Mouse (Mus musculus): ENCODE data around the gene Cadm2. TPM values are rescaled to one million over a fixed set of nuclear protein-coding genes. Genes with fewer than 3 reads are reported as not detected.

Gene Cadm2
- polyA plus RNA-seq, 1 experiment = not detected

DNA sequence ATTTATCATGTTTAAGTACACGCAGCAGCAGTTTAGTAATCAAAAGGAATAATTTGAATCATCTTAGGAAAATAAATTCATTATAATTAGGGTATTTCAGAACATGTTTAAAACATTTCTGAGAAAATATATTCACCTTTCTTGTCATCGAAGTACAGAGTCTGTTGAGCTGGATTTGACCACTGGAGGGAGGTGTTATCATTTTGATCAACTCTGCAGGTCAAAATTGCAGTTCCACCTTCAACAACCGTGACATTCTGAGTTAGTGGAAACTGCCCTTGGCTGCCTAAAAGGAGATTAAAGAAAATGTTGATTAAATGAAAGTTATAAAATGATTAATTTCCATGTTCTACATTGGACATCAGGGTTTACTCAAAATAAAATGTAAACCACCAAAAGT, 738.1 kb downstream of the Cadm2 start:
- Histone ChIP-seq H3K79me3 (ENCODE audit: low read depth) (no peaks in the 10 kb centered on the region), H3K36me3 (ENCODE audit: control insufficient read depth, insufficient read depth) (no peaks in the 10 kb centered on the region), H3K27me3 (ENCODE audit: control insufficient read depth, insufficient read depth, insufficient read length) (no peaks in the 10 kb centered on the region), H3K4me3 (ENCODE audit: insufficient read depth, poor library complexity, severe bottlenecking) (no peak overlapping the region), H3K79me2 (ENCODE audit: control insufficient read depth, insufficient read depth) (no peaks in the 10 kb centered on the region), H3ac (ENCODE audit: control insufficient read depth, insufficient read length, low read depth) (no peak overlapping the region)
- no peak for TF ChIP-seq FOSL1 (IDR thresholded peaks at IDR 0.05; ENCODE audit: insufficient read depth, low read length, poor library complexity, severe bottlenecking)

DNA sequence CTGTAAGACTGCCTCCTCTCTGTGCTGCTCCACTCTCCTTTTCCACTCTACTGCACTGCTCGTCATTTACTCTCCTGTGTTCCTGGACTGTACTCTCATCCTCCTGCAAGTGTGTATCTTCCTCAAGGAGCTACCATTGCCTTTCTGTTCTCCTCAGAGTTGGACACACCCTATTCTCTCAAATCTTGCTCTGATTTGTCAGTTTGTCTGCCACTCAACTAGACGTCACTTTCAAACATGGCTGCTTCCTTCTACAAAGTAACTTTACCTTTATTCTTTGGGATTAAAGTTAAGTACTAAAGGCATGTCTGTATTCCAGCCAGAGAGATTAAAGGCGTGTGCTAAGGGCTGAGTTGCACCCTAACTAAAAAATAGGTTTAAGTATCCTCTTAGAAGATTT, 749.5 kb downstream of the Cadm2 start:
- Histone ChIP-seq H3K27me3 (ENCODE audit: control insufficient read depth, insufficient read depth, insufficient read length) (no peaks in the 10 kb centered on the region), H3K4me3 (ENCODE audit: insufficient read depth, poor library complexity, severe bottlenecking) (no peak overlapping the region), H3ac (ENCODE audit: control insufficient read depth, insufficient read length, low read depth) (no peak overlapping the region), H3K79me2 (ENCODE audit: control insufficient read depth, insufficient read depth) (no peaks in the 10 kb centered on the region), H3K79me3 (ENCODE audit: low read depth) (no peaks in the 10 kb centered on the region), H3K36me3 (ENCODE audit: control insufficient read depth, insufficient read depth) (no peaks in the 10 kb centered on the region)
- TF ChIP-seq FOSL1 (IDR thresholded peaks at IDR 0.05; ENCODE audit: insufficient read depth, low read length, poor library complexity, severe bottlenecking) (no peak), MYOD1 (IDR thresholded peaks at IDR 0.05; ENCODE audit: control insufficient read depth, insufficient read length, low read depth) (no peak), USF1 (IDR thresholded peaks at IDR 0.05; ENCODE audit: low read depth) (no peak), CEBPB (IDR thresholded peaks at IDR 0.05; ENCODE audit: low read depth) (no peak), CTCF (IDR thresholded peaks at IDR 0.05; ENCODE audit: control insufficient read depth, insufficient read depth, insufficient read length) (no peak), MAX (IDR thresholded peaks at IDR 0.05) (no peak), MYOG (IDR thresholded peaks at IDR 0.05; ENCODE audit: control insufficient read depth, extremely low read depth, insufficient read length) (no peak)

DNA sequence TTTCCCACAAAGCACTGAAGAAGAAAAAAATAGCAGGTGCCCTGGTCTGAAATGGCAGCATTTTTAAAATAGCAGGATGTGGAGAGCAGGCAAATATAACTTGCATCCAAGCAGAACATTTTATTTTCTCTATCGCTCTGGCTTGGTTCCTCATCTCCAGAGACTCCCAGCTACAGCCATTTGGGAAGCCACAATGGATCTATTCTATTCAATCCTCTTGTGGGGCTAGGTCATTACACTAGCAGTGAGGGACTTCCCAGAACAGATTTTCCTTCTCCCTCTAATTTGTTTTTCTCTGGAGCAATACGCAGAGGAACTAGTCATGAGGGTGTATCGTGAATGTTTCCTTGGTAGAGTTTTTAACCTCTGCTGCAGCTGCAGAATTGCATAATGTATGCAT, 769.7 kb downstream of the Cadm2 start:
- Histone ChIP-seq H3K79me2 (ENCODE audit: control insufficient read depth, insufficient read depth) (no peaks in the 10 kb centered on the region), H3ac (ENCODE audit: control insufficient read depth, insufficient read length, low read depth) (no peak overlapping the region), H3K27me3 (ENCODE audit: control insufficient read depth, insufficient read depth, insufficient read length) (no peaks in the 10 kb centered on the region), H3K4me3 (ENCODE audit: insufficient read depth, poor library complexity, severe bottlenecking) (no peak overlapping the region), H3K36me3 (ENCODE audit: control insufficient read depth, insufficient read depth) (no peaks in the 10 kb centered on the region), H3K79me3 (ENCODE audit: low read depth) (no peaks in the 10 kb centered on the region)
- TF ChIP-seq MYOG (IDR thresholded peaks at IDR 0.05; ENCODE audit: control insufficient read depth, extremely low read depth, insufficient read length) (no peak), FOSL1 (IDR thresholded peaks at IDR 0.05; ENCODE audit: insufficient read depth, low read length, poor library complexity, severe bottlenecking) (no peak), CTCF (IDR thresholded peaks at IDR 0.05; ENCODE audit: control insufficient read depth, insufficient read depth, insufficient read length) (no peak), MAX (IDR thresholded peaks at IDR 0.05) (no peak), USF1 (IDR thresholded peaks at IDR 0.05; ENCODE audit: low read depth) (no peak), MYOD1 (IDR thresholded peaks at IDR 0.05; ENCODE audit: control insufficient read depth, insufficient read length, low read depth) (no peak), CEBPB (IDR thresholded peaks at IDR 0.05; ENCODE audit: low read depth) (no peak)

DNA sequence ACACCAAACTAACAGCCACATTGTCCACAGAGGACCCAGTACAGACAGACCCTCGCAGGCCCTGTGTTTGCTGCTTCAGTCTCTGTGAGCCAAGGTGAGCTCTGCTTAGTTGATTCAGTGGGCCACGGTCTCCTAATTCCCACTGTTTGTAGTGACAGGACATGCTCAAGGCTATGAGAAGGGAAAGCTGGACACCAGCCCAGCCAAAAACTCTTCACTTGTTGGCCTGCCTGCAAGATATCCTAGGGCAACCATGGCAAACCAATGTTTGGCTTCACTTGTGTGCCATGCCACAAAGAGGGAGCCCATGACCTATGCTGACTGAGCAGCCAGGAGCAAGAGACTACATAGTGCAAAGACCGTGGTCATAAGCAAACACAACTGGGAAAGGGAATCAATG, 795.8 kb downstream of the Cadm2 start:
- no peak for TF ChIP-seq CTCF (IDR thresholded peaks at IDR 0.05; ENCODE audit: control insufficient read depth, insufficient read depth, insufficient read length)
- TF ChIP-seq FOSL1 (IDR thresholded peaks at IDR 0.05; ENCODE audit: insufficient read depth, low read length, poor library complexity, severe bottlenecking) = no peak
- TF ChIP-seq MYOD1 (IDR thresholded peaks at IDR 0.05; ENCODE audit: control insufficient read depth, insufficient read length, low read depth) = no peak
- no peak for TF ChIP-seq MYOG (IDR thresholded peaks at IDR 0.05; ENCODE audit: control insufficient read depth, extremely low read depth, insufficient read length)
- no peaks in the 10 kb centered on the region for H3K79me2 ChIP-seq (ENCODE audit: control insufficient read depth, insufficient read depth)
- no peaks in the 10 kb centered on the region for H3K27me3 ChIP-seq (ENCODE audit: control insufficient read depth, insufficient read depth, insufficient read length)
- no peaks in the 10 kb centered on the region for H3K36me3 ChIP-seq (ENCODE audit: control insufficient read depth, insufficient read depth)
- H3ac ChIP-seq (ENCODE audit: control insufficient read depth, insufficient read length, low read depth) = no peak overlapping the region
- H3K4me3 ChIP-seq (ENCODE audit: insufficient read depth, poor library complexity, severe bottlenecking) = no peak overlapping the region
- H3K79me3 ChIP-seq (ENCODE audit: low read depth) = no peaks in the 10 kb centered on the region

DNA sequence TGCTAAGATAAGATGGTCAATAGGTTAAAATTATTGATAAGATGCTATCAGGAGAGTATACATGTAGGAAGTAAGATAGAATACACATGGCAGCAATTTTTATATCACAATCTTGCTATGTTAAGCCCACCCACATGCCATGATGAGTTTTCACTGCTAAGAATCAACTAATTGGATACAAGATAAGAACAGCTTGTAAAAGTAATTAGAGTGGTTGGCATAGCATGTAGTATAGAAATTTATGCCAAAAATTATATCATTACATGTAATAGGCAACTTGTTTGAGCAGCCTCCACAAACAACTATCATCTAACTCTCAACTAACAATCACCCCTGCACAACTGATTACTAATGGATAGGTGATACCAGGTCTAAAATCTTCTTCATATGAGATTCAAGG, 809.2 kb downstream of the Cadm2 start:
- no peaks in the 10 kb centered on the region for H3K79me3 ChIP-seq (ENCODE audit: low read depth)
- H3ac ChIP-seq (ENCODE audit: control insufficient read depth, insufficient read length, low read depth) = no peak overlapping the region
- TF ChIP-seq FOSL1 (IDR thresholded peaks at IDR 0.05; ENCODE audit: insufficient read depth, low read length, poor library complexity, severe bottlenecking) (no peak), MYOD1 (IDR thresholded peaks at IDR 0.05; ENCODE audit: control insufficient read depth, insufficient read length, low read depth) (no peak), MYOG (IDR thresholded peaks at IDR 0.05; ENCODE audit: control insufficient read depth, extremely low read depth, insufficient read length) (no peak), MAX (IDR thresholded peaks at IDR 0.05) (no peak), USF1 (IDR thresholded peaks at IDR 0.05; ENCODE audit: low read depth) (no peak), CEBPB (IDR thresholded peaks at IDR 0.05; ENCODE audit: low read depth) (no peak), CTCF (IDR thresholded peaks at IDR 0.05; ENCODE audit: control insufficient read depth, insufficient read depth, insufficient read length) (no peak)
- H3K79me2 ChIP-seq (ENCODE audit: control insufficient read depth, insufficient read depth) = no peaks in the 10 kb centered on the region
- no peaks in the 10 kb centered on the region for H3K36me3 ChIP-seq (ENCODE audit: control insufficient read depth, insufficient read depth)
- no peaks in the 10 kb centered on the region for H3K27me3 ChIP-seq (ENCODE audit: control insufficient read depth, insufficient read depth, insufficient read length)
- no peak overlapping the region for H3K4me3 ChIP-seq (ENCODE audit: insufficient read depth, poor library complexity, severe bottlenecking)

DNA sequence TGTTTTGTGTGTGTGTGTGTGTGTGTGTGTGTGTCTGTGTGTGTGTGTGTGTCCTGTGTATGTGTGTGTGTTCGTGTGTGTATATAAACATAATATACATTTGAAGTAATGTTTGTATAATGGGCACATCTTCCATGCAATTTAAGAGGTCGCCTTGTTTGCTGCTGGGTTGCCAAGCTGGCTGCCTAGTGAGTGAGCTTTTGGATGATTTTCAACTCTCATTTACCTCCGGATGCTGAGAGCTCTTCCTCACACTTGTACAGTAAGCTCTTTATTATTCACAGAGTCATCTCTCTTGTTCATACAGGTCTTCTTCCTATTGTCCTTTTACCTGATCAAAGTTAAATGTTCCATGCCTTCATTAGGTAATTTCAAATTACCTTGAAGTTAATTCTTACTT, 822.5 kb downstream of the Cadm2 start:
- H3ac ChIP-seq (ENCODE audit: control insufficient read depth, insufficient read length, low read depth) = no peak overlapping the region
- no peaks in the 10 kb centered on the region for H3K27me3 ChIP-seq (ENCODE audit: control insufficient read depth, insufficient read depth, insufficient read length)
- H3K79me2 ChIP-seq (ENCODE audit: control insufficient read depth, insufficient read depth) = no peaks in the 10 kb centered on the region
- no peak for TF ChIP-seq CEBPB (IDR thresholded peaks at IDR 0.05; ENCODE audit: low read depth)
- TF ChIP-seq MYOD1 (IDR thresholded peaks at IDR 0.05; ENCODE audit: control insufficient read depth, insufficient read length, low read depth) = no peak
- TF ChIP-seq FOSL1 (IDR thresholded peaks at IDR 0.05; ENCODE audit: insufficient read depth, low read length, poor library complexity, severe bottlenecking) = no peak
- no peak for TF ChIP-seq MYOG (IDR thresholded peaks at IDR 0.05; ENCODE audit: control insufficient read depth, extremely low read depth, insufficient read length)
- TF ChIP-seq USF1 (IDR thresholded peaks at IDR 0.05; ENCODE audit: low read depth) = no peak
- no peak for TF ChIP-seq MAX (IDR thresholded peaks at IDR 0.05)
- TF ChIP-seq CTCF (IDR thresholded peaks at IDR 0.05; ENCODE audit: control insufficient read depth, insufficient read depth, insufficient read length) = no peak
- no peaks in the 10 kb centered on the region for H3K79me3 ChIP-seq (ENCODE audit: low read depth)
- H3K36me3 ChIP-seq (ENCODE audit: control insufficient read depth, insufficient read depth) = no peaks in the 10 kb centered on the region
- H3K4me3 ChIP-seq (ENCODE audit: insufficient read depth, poor library complexity, severe bottlenecking) = no peak overlapping the region

Data from C2C12 (cell line).